Mouse (Mus musculus): ENCODE data around the gene Btn1a1.

The Btn1a1 gene

GRCm38 (mm10) chr13:23483153-23483552, 17.5 kb upstream of the Btn1a1 start:
- no peak for DNase-seq

DNA sequence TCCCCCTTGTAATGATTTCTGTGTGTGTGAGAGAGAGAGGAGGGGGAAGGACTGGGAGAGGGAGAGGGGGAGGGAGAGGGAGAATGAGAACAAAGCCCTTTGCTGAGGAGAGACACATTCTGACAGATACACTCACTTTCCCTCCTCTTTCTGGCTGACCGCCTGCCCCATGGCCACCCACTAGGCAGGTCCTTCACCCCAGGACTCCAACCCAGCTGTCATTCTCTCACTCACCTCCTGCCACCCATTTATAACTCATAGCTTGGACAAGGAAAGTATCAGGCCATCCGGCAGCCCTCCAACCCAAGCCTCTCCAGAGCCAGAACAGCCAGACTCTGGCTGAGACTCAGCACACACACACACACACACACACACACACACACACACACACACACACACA, 10.0 kb upstream of the Btn1a1 start:
- DNase-seq = no peak

DNA sequence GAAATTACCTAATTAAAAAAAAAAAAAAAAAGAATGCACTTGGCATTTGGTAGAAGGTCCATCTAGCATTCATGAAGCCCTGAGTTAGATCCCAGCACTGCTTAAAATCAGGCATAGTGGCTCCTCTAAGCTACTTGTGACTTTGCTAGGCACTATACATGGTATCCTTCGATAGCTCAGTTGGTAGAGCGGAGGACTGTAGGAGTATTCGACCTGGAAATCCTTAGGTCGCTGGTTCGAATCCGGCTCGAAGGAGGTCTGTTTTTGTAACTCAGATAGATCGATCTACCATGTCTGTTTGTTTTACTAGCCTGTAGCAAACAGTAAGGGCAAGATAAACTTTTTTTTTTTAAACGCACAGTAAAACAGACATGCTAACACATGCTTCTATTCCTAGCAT, 1.2 kb upstream of the Btn1a1 start:
- peak; percentile 47 to 73 for DNase-seq

DNA sequence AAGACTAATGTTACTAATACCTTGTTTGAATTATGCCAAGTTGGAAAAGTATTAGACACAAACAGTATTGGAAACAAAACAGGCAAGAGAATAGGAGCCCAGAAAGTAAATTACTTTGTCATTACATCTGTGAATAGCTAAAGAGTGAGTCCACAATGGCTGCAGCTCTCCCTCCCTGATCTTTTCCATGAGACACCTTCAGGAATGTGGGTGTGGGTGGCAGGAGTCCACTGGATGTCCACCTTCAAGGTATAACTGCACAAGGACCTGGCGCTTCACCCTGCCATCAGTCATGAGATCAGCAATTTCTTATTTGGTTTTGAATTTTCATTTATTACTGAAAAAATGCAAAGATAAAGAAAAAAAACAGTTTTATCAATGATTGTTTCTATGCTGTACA, 605 bp upstream of the Btn1a1 start:
- DNase-seq = no peak

DNA sequence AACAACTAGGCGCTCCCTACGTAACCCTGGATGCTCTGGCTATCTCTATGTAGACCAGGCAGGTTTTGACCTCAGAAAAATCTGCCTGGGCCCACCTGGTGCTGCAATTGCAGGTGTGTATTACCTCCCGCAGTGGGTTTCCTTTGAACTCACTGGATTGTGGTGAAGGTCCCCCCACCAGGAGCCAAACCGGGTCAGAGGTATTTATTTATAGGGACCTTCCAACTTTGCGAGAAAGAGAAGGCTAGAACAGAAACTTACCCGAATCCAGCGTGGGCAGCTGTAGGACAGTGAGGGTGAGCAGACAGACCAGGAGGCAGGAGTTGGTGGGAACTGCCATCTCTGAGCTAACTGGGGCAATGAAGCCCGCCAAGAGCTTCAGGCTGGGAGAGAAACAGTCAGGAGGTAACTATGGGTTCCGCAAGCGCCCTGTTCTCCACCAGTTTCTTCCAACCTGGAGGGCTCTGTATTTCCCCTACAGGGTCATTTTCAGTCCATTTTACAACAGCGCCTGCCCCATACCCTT, 797 bp downstream of the Btn1a1 start:
- no peak for DNase-seq

DNA sequence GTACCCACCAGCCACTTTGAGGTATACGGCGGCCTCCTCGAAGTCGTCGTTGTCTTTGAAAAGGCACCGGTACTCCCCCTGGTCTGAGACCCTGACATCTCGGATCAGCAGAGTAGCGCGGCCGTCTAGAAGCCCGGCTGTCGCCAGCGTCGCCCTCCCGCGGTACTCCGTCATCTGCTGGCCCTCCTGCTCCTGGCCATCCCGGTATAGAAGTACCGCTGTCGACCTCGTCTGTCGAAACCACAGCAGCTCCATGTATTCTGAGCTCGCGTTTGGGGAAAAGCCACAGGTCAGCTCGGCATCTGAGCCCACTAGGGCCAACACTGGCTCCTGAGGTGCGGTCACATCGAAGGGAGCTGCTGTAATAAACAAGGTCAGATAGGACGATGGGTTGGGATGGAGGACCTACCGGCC, 1.5 kb downstream of the Btn1a1 start:
- no peak for DNase-seq

DNA sequence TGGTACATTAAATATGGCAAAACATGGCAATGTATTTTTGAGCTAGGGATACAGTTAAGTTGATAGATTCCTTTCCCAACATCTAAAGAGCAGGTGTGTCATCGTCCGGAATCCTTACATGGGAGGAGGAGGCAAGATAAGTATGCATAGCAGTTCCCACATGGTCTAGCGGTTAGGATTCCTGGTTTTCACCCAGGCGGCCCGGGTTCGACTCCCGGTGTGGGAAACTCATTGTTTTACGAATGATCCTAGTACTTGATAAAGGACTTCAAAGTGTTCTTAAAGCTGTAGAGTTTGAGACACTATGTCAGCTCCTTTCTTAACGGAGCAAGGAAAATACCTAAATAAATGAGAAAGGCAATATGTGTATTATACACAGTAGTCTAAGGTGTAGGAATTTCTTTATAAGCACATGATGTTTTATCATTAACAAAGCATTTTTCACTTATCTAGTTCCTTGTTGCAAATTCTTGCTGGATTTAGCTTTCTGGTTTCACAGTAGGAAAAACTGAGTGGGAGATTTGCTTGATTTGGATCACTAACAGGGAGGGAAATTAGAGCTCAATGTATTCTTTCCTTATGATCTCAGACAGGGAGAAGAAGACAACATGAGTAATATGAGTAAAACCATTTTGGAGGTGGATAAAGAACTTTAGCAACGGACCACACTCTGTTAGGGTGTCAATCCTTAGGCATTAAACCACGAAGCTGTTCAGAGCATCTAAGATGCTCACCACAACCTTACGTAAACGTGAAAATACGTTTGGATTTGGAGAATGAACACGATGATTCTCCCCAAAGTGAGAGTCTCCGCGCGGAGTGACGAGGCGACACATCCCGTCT, 2.1 kb downstream of the Btn1a1 start:
- DNase-seq = peak; percentile 65 to 71

- DNase-seq = no peak
Measured at GRCm38 (mm10) chr13:23462669-23463068, 3.0 kb downstream of the Btn1a1 start.

- no peak for DNase-seq
Measured at GRCm38 (mm10) chr13:23462063-23462462, 3.6 kb downstream of the Btn1a1 start.

DNA sequence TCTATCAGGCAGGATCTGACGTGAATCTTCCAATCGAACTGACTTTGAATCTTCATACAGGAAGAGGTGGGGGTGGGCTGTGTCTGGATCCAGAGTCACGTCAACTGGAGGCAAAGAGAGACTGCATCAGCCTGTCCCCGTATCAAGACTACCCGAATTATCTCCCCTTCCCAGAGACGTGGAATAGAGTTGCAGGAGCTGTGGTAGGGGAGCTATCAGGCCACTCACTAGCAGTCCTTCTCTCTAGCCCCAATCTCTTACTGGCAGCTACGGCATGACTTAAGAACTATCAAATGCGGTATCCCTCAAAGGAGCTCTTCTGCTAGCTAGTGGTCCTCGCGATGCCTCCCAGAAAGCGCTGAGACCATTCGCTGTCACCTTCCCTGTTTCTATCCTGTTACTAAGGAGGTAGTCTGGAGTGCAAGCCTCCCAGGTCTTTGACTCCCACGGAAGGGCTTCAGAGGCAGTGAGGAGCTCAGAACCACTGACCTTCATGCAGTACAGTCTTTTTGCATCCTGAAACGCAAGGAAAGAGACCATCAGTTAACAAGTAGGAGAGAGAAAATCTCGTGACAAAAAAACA, 6.3 kb downstream of the Btn1a1 start:
- no peak for DNase-seq

- peak in 1 of 2 experiments; percentile 15 for DNase-seq
Measured at GRCm38 (mm10) chr13:23453926-23454325, 11.8 kb downstream of the Btn1a1 start.

- peak; percentile 80 to 86 for DNase-seq
Measured at GRCm38 (mm10) chr13:23453362-23453862, 12.3 kb downstream of the Btn1a1 start.

GRCm38 (mm10) chr13:23450398-23450797, 15.3 kb downstream of the Btn1a1 start:
- peak; percentile 87 to 94 for DNase-seq

GRCm38 (mm10) chr13:23449235-23450095, 16.2 kb downstream of the Btn1a1 start:
- DNase-seq = peak; percentile 62 to 68

- DNase-seq = no peak
Measured at GRCm38 (mm10) chr13:23448758-23449157, 16.9 kb downstream of the Btn1a1 start.

DNA sequence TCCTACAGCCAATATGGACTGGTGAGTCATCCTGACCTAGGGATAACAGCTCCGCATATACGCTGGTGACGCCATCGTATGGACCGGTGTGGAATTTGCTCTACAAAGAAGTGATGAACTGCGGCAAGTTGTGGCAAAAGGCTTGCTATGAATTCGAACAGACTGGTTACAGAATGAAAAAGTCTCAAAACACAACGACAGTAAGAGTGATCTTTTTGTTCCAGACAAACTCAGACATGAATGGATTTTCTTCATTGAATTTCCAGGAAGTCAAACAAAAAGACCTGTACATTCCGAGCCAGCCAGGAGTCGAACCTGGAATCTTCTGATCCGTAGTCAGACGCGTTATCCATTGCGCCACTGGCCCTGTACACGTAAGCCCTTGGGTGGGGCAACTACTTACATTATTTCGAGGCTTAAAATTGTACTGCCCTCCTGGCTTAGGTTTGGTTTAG, 19.2 kb downstream of the Btn1a1 start:
- DNase-seq = peak; percentile 83 to 89

DNA sequence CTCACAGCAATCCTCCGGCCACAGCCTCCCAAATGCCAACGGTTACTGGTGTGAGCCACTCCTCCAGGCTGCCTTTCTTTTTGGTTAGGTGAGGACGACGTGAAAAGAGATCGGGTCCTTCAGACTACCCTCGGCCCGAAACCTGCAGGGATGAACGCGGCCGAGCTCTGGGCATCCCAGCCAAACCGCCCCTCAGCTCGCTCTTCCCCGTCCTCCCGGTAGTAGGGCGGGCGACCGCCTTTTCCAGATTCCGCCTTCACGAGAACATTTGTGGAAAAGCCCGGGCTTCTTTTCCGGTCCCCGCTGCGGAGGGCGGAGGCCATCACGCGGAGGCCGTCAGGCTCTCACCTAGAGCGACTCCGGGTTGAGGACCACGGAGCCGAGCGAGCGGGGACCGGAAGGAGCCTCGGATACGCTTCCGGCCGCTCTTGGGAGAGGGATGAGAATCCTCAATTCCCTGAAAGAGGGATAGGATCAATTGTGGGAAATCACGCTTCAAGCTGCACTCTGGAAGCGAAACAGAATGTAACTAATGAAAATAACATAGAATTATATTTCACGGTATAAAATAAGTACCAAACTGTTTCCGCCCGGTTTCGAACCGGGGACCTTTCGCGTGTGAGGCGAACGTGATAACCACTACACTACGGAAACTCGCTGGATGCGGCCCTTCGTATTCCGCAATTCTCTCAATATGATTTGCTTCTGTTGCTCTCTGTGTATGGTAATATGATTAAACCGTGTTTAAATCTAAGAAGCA, 20.0 kb downstream of the Btn1a1 start:
- peak; percentile 93 to 94 for DNase-seq

DNA sequence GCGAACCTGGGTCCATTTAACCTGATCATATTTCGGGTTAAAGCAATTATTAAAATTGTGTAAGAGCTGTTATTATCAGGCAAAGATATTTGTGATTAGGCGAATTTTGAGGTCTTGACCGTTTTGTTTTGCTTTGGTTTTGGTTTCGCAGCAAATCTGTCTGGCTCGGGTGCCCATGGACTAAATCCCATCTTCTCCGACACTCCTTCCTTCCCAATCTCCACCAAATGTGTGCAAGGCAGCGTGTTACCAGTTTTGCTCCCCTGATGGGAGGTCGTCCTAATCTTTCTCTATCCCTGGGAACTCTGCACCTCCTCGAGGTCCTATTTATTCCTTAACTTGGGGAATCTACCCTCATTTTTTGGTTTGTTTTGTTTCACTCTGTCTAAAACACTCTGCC, 20.5 kb downstream of the Btn1a1 start:
- DNase-seq = no peak

DNA sequence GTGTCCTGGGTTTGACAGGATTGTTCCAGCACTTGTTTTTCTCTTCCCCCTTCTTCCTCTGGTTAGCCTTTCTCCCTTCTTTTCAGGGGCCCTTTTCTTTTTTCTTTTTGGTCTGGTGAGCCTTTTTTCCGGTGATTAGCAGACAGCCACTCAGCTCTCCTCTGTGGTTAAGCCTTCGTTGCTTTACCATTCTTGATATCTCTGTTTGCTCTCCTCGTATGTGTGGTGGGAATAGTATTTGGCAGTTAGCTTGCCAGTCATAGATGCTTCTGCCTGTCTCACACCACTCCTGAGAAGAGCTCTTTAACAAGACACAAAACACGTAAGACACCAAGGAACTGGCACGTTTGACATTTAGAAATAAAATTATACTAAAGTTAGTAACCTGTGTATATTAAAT, 21.2 kb downstream of the Btn1a1 start:
- DNase-seq = no peak

- no peak for DNase-seq
Measured at GRCm38 (mm10) chr13:23439901-23440300, 25.8 kb downstream of the Btn1a1 start.

- DNase-seq = peak in 1 of 2 experiments; percentile 62
Measured at GRCm38 (mm10) chr13:23438521-23438920, 27.2 kb downstream of the Btn1a1 start.

DNA sequence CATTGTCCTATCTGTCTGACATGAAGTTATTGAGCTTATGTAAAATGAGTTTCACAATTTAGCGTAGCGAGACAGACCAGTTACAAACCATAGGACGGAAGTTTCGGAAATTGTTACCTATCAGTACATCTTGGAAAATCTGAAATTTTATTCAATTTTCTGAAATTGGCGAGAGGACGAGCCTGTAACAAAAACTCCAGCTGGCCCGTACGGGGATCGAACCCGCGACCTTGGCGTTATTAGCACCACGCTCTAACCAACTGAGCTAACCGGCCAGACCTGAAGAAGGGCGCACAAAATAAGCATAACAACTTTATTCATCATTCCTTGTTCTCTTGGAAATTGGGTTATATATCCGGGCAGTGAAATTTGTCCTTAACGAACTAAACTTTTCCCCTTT, 27.8 kb downstream of the Btn1a1 start:
- peak; percentile 87 to 96 for DNase-seq
